Mouse (Mus musculus) thymus, adult 2 months (tissue): ENCODE measurements around the gene Itga10. TPM values are rescaled to one million over a fixed set of nuclear protein-coding genes. Genes with fewer than 3 reads are reported as not detected.
"Not testable (repeated sequence)": the region's sequence is repeated elsewhere in the genome, so short reads cannot be mapped to it uniquely, and the experiment has no call there.

Experiments used
- DNase-seq: peaks from one replicate; pipeline ENCODE4 v3.0.0; 2021
- H3K27ac ChIP-seq: fragments of 200-500 bp; 2 replicates; pipeline ENCODE4 v1.5.1; 2012; ENCODE audit warnings: low read length, control low read depth; ENCODE audit not compliant: control insufficient read depth, insufficient read depth
- H3K27me3 ChIP-seq: fragments of 200-500 bp; 2 replicates; pipeline ENCODE4 v1.6.1; 2012; ENCODE audit warnings: mild to moderate bottlenecking, low read length, moderate library complexity, mixed read lengths; ENCODE audit not compliant: control insufficient read depth, insufficient read depth
- H3K36me3 ChIP-seq: fragments of 200-500 bp; 2 replicates; pipeline ENCODE4 v1.6.1; 2012; ENCODE audit warnings: mild to moderate bottlenecking, low read length, moderate library complexity; ENCODE audit not compliant: control insufficient read depth, insufficient read depth
- H3K4me1 ChIP-seq: fragments of 200-500 bp; replicated peaks from 2 replicates; pipeline ENCODE4 v1.6.1; 2012; ENCODE audit warnings: low read length; ENCODE audit not compliant: control insufficient read depth, insufficient read depth
- H3K4me3 ChIP-seq: fragments of 200-500 bp; 2 replicates; pipeline ENCODE4 v1.5.1; 2012; ENCODE audit warnings: mild to moderate bottlenecking, low read length, control low read depth, moderate library complexity; ENCODE audit not compliant: control insufficient read depth, insufficient read depth
- CTCF ChIP-seq: fragments of 200-500 bp; IDR thresholded peaks from 2 replicates; pipeline ENCODE4 v1.5.1; 2012; ENCODE audit warnings: mild to moderate bottlenecking, control low read depth, low read length, moderate library complexity, borderline replicate concordance; ENCODE audit not compliant: control insufficient read depth, poor library complexity, insufficient read depth; ENCODE audit errors: extremely low read depth
- POLR2A ChIP-seq: fragments of 200-500 bp; IDR thresholded peaks from 2 replicates; pipeline ENCODE4 v1.6.1; 2012; ENCODE audit warnings: mild to moderate bottlenecking, low read length, control low read depth, moderate library complexity; ENCODE audit not compliant: control insufficient read depth, poor library complexity, insufficient read depth; ENCODE audit errors: extremely low read depth
- WGBS: fragments of 180-500 bp; shearing (Covaris S2); methylation state at CpG from one replicate; pipeline ENCODE4 v1.1.7; 2018; 5-methylcytosine and 5-hydroxymethylcytosine counted together
- polyA plus RNA-seq: library from polyadenylated mRNA; depleted of rRNA; stranded (reverse); fragments of >200 nt; gene quantifications from 2 replicates; pipeline ENCODE4 v1.2.3, GENCODE M21; 2012

Itga10 gene
- polyA plus RNA-seq, 1 experiment: 3.0 TPM

GRCm38 (mm10) chr3:96680269-96680956 is 35.0 kb downstream of the Itga10 start:
- Histone ChIP-seq H3K27me3 (peaks cover 2% of the 10 kb centered on the region; the same call in 1 of the 2 replicates), H3K27ac (no peak overlapping the region), H3K36me3 (no peaks in the 10 kb centered on the region), H3K4me1 (peaks cover 4% of the 10 kb centered on the region), H3K4me3 (no peak overlapping the region)
- TF ChIP-seq POLR2A (no peak), CTCF (no peak)
- no peak for DNase-seq
- WGBS: 62% methylated on average over 12 of the region's 12 CpGs

DNA sequence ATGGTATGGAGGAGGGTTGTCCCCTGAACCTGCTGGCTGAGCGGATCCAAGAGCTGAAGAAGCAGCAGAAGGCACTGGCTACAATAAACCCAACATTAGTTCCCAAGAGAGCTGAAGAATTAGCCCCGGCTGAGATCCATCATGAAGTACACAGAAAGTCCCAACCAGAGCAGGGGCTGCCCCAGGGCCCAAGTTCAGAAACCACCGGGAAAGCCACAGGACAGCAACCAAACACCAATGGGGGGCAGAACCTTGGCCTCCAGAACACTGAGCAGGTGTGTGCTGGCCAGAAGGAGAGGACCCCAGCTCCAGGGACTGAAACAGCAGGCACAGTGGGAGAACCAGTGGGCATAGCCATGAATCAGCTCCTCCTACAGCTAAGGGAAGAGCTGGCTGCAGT is 38.1 kb downstream of the Itga10 start:
- Histone ChIP-seq H3K27me3 (peaks cover 4% of the 10 kb centered on the region; the same call in 1 of the 2 replicates), H3K4me1 (no peaks in the 10 kb centered on the region), H3K4me3 (no peak overlapping the region), H3K36me3 (no peaks in the 10 kb centered on the region), H3K27ac (no peak overlapping the region)
- 92% methylated on average over 3 of the region's 3 CpGs for WGBS
- no peak for DNase-seq
- TF ChIP-seq CTCF (no peak), POLR2A (no peak)

DNA sequence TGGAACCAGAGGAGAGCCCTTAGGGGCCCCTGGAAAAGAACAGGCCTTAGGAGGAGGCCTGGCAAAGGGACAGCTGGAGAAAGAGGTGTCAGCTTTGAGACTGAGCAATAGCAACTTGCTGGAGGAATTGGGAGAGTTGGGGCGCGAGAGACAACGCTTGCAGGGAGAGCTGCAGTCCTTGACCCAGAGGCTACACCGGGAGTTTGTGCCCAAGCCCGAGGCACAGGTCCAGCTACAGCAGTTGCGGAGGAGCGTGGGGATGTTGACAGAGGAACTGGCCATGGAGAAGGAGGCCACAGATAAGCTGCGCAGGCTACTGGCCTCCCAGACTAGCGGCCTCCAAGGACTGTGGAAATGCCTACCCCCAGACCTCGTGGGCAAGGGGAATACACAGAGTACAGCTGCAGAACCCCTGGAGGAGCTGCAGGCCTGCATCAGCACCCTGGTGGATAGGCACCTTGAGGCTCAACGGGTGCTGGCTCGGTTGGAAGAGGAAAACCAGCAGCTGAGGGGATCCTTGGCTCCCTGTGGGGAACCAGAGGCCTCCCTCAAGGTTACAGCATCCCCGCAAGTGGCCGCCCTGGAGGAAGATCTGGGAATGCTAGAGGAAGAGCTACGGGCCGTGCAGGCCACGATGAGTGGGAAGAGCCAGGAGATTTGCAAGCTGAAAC is 38.9 kb downstream of the Itga10 start:
- WGBS: 72% methylated on average over 17 of the region's 17 CpGs

GRCm38 (mm10) chr3:96684822-96685156 is 39.4 kb downstream of the Itga10 start:
- DNase-seq: no peak
- 30% methylated on average over 28 of the region's 28 CpGs for WGBS
- no peak overlapping the region for H3K27ac ChIP-seq
- H3K4me1 ChIP-seq: no peaks in the 10 kb centered on the region
- H3K36me3 ChIP-seq: no peaks in the 10 kb centered on the region
- H3K4me3 ChIP-seq: 0 out of 2 replicates have a peak overlapping the region, but pooled peaks have one; percentile 9
- TF ChIP-seq CTCF: no peak
- no peak for TF ChIP-seq POLR2A
- H3K27me3 ChIP-seq: peaks cover 4% of the 10 kb centered on the region; the same call in 1 of the 2 replicates

More for the DNA sequence above, 38.9 kb downstream of the Itga10 start:
- Histone ChIP-seq H3K27me3 (peaks cover 4% of the 10 kb centered on the region; the same call in 1 of the 2 replicates), H3K27ac (no peak overlapping the region), H3K4me3 (no peak overlapping the region), H3K4me1 (no peaks in the 10 kb centered on the region), H3K36me3 (no peaks in the 10 kb centered on the region)
- no peak for DNase-seq
- no peak for TF ChIP-seq CTCF
- TF ChIP-seq POLR2A: no peak

DNA sequence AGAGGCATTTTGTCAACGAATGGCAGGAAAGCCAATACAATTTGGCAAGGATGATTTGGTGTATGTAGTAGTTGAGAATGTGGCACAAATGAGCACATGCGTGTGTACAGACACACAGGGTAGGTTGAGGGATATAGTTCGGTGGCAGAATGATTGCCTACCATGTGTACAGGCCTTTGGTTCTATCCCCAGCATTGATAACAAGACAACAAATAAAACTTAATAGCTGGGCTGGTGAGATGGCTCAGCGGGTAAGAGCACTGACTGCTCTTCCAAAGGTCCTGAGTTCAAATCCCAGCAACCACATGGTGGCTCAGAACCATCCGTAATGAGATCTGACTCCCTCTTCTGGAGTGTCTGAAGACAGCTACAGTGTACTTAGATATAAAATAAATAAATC is 40.7 kb downstream of the Itga10 start:
- not testable (repeated sequence) for H3K4me1 ChIP-seq, H3K27ac ChIP-seq, H3K27me3 ChIP-seq, H3K36me3 ChIP-seq, H3K4me3 ChIP-seq, DNase-seq
- WGBS: 97% methylated on average over 5 of the region's 5 CpGs

DNA sequence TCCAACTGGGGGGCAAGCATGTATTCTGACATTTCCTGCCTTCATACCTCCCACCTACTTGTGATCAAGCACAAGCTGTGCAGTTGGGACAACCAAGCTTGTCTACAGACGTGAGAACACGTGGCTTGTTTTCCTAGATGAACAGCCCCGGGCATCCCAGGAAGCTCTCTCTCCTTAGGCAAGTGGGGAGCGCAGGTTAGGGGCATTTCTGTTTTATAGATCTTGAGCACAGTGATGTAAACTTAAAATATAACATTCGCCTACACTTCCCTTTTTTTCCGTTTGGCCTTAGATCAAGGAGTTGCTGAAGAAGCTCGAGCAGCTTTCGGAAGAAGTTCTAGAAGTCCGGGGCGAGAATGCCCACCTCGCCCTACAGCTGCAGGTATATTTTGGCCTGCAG is 43.5 kb downstream of the Itga10 start:
- Histone ChIP-seq H3K36me3 (no peaks in the 10 kb centered on the region), H3K27me3 (peaks cover 4% of the 10 kb centered on the region; the same call in 1 of the 2 replicates), H3K4me3 (no peak overlapping the region), H3K27ac (no peak overlapping the region), H3K4me1 (no peaks in the 10 kb centered on the region)
- WGBS: 16% methylated on average over 11 of the region's 11 CpGs
- TF ChIP-seq CTCF (no peak), POLR2A (no peak)
- no peak for DNase-seq
